Mouse (Mus musculus): ENCODE data around the gene Nabp2. TPM values are rescaled to one million over a fixed set of nuclear protein-coding genes. Genes with fewer than 3 reads are reported as not detected.

The Nabp2 gene
- polyA plus RNA-seq (2015; fragmentation: Nextera tagmentation; extraction: Ambion mirVana): 82.4 and 85.5 TPM in 2 replicates

- H3K9me3 ChIP-seq (replicated peaks; ENCODE audit: low read length): no peaks in the 10 kb centered on the region
- H3K9ac ChIP-seq (ENCODE audit: low read depth, low read length): peak within 1 kb of the TSS; percentile 82
- no peaks in the 10 kb centered on the region for H3K27me3 ChIP-seq (ENCODE audit: insufficient read depth, low read length)
- peak within 1 kb of the TSS; percentile 95 for H3K27ac ChIP-seq
- peak; percentile 89 for ATAC-seq (replicated peaks; ENCODE audit: low FRiP score, low read depth)
- TF ChIP-seq CTCF (IDR thresholded peaks at IDR 0.05; ENCODE audit: low read depth): no peak
- DNase-seq (ENCODE audit: low spot score): peak; percentile 99
- WGBS: under 1% methylated on average over 49 of the region's 50 CpGs
- H3K4me1 ChIP-seq (replicated peaks; ENCODE audit: insufficient read depth, low read length): peaks cover 15% of the 10 kb centered on the region
- peak within 1 kb of the TSS; percentile 80 for H3K4me3 ChIP-seq (replicated peaks; ENCODE audit: low read depth, low read length)
- peaks cover 12% of the 10 kb centered on the region; the same call in 1 of the 2 replicates for H3K36me3 ChIP-seq (ENCODE audit: insufficient read depth, low read length)
- H3K4me2 ChIP-seq (ENCODE audit: low read length): peak within 1 kb of the TSS; percentile 86
Observed at GRCm38 (mm10) chr10:128411211-128412054, at the start of gene Nabp2, which contains the start of gene Rnf41. TSS of gene Nabp2 (minus strand) at chr10:128411492. TSS of gene Rnf41 (plus strand) at chr10:128411657.

- Histone ChIP-seq H3K27me3 (ENCODE audit: insufficient read depth, low read length) (no peaks in the 10 kb centered on the region), H3K27ac (peak overlapping the region; percentile 44; the same call in 1 of the 2 replicates), H3K4me1 (replicated peaks; ENCODE audit: insufficient read depth, low read length) (peaks cover 11% of the 10 kb centered on the region), H3K4me2 (ENCODE audit: low read length) (peak overlapping the region; percentile 72), H3K9ac (ENCODE audit: low read depth, low read length) (peak overlapping the region; percentile 96; the same call in 1 of the 2 replicates), H3K9me3 (replicated peaks; ENCODE audit: low read length) (no peaks in the 10 kb centered on the region), H3K36me3 (ENCODE audit: insufficient read depth, low read length) (peaks cover 24% of the 10 kb centered on the region), H3K4me3 (replicated peaks; ENCODE audit: low read depth, low read length) (peak overlapping the region; percentile 93)
- WGBS: 4% methylated on average over 5 of the region's 5 CpGs
- ATAC-seq (replicated peaks; ENCODE audit: low FRiP score, low read depth) (no peak), DNase-seq (ENCODE audit: low spot score) (peak; percentile 11)
- no peak for TF ChIP-seq CTCF (IDR thresholded peaks at IDR 0.05; ENCODE audit: low read depth)
Observed at GRCm38 (mm10) chr10:128460270-128460630, 49.0 kb upstream of the Nabp2 start.

GRCm38 (mm10) chr10:128459409-128460269 lies 48.3 kb upstream of the Nabp2 start:
- Histone ChIP-seq H3K4me2 (ENCODE audit: low read length) (peak overlapping the region; percentile 72), H3K4me1 (replicated peaks; ENCODE audit: insufficient read depth, low read length) (peaks cover 11% of the 10 kb centered on the region), H3K9ac (ENCODE audit: low read depth, low read length) (peak overlapping the region; percentile 96), H3K27ac (peak overlapping the region; percentile 94), H3K4me3 (replicated peaks; ENCODE audit: low read depth, low read length) (peak overlapping the region; percentile 93), H3K27me3 (ENCODE audit: insufficient read depth, low read length) (no peaks in the 10 kb centered on the region), H3K36me3 (ENCODE audit: insufficient read depth, low read length) (peaks cover 21% of the 10 kb centered on the region), H3K9me3 (replicated peaks; ENCODE audit: low read length) (no peaks in the 10 kb centered on the region)
- ATAC-seq (replicated peaks; ENCODE audit: low FRiP score, low read depth) (peak; percentile 1; the same call in 1 of the 2 replicates), DNase-seq (ENCODE audit: low spot score) (peak; percentile 54)
- WGBS: under 1% methylated on average over 50 of the region's 67 CpGs
- TF ChIP-seq CTCF (IDR thresholded peaks at IDR 0.05; ENCODE audit: low read depth): no peak

- Histone ChIP-seq H3K9ac (ENCODE audit: low read depth, low read length) (peak within 1 kb of the TSS; percentile 96), H3K4me1 (replicated peaks; ENCODE audit: insufficient read depth, low read length) (peaks cover 11% of the 10 kb centered on the region), H3K4me2 (ENCODE audit: low read length) (peak within 1 kb of the TSS; percentile 72), H3K36me3 (ENCODE audit: insufficient read depth, low read length) (peaks cover 14% of the 10 kb centered on the region), H3K9me3 (replicated peaks; ENCODE audit: low read length) (no peaks in the 10 kb centered on the region), H3K4me3 (replicated peaks; ENCODE audit: low read depth, low read length) (peak within 1 kb of the TSS; percentile 93), H3K27ac (peak within 1 kb of the TSS; percentile 94), H3K27me3 (ENCODE audit: insufficient read depth, low read length) (no peaks in the 10 kb centered on the region)
- under 1% methylated on average over 46 of the region's 86 CpGs for WGBS
- ATAC-seq (replicated peaks; ENCODE audit: low FRiP score, low read depth): peak; percentile 80
- DNase-seq (ENCODE audit: low spot score): peak; percentile 89
- peak; percentile 49 for TF ChIP-seq CTCF (IDR thresholded peaks at IDR 0.05; ENCODE audit: low read depth)
Observed at GRCm38 (mm10) chr10:128458719-128459408, 47.6 kb upstream of the Nabp2 start, which contains the start of gene Smarcc2. TSS of gene Smarcc2 (plus strand) at chr10:128459248.

- Histone ChIP-seq H3K27me3 (ENCODE audit: insufficient read depth, low read length) (no peaks in the 10 kb centered on the region), H3K4me3 (replicated peaks; ENCODE audit: low read depth, low read length) (peak overlapping the region; percentile 93), H3K9me3 (replicated peaks; ENCODE audit: low read length) (no peaks in the 10 kb centered on the region), H3K4me1 (replicated peaks; ENCODE audit: insufficient read depth, low read length) (peaks cover 11% of the 10 kb centered on the region), H3K27ac (peak overlapping the region; percentile 94), H3K4me2 (ENCODE audit: low read length) (peak overlapping the region; percentile 72), H3K9ac (ENCODE audit: low read depth, low read length) (peak overlapping the region; percentile 96), H3K36me3 (ENCODE audit: insufficient read depth, low read length) (peaks cover 10% of the 10 kb centered on the region)
- DNase-seq (ENCODE audit: low spot score): peak; percentile 77
- peak; percentile 74 for ATAC-seq (replicated peaks; ENCODE audit: low FRiP score, low read depth)
- WGBS: under 1% methylated on average over 29 of the region's 29 CpGs
- TF ChIP-seq CTCF (IDR thresholded peaks at IDR 0.05; ENCODE audit: low read depth): no peak
Observed at GRCm38 (mm10) chr10:128458348-128458718, 47.0 kb upstream of the Nabp2 start.

All from kidney, postnatal 0 days (tissue).